Mouse (Mus musculus): ENCODE results near the gene Ifi206.
"Not testable (repeated sequence)": the region's sequence is repeated elsewhere in the genome, so short reads cannot be mapped to it uniquely, and the experiment has no call there.

The Ifi206 gene

GRCm38 (mm10) chr1:173490812-173491480 is at the start of gene Ifi206:
Ifi206 (minus strand) TSS chr1:173491041.
- DNase-seq (ENCODE audit: low spot score in 2 of 2): not testable (repeated sequence)

- not testable (repeated sequence) for DNase-seq (ENCODE audit: low spot score in 2 of 2)
Measured at GRCm38 (mm10) chr1:173535791-173536190, 45.0 kb upstream of the Ifi206 start, which contains the start of gene Ifi214. Ifi214 (minus strand) TSS chr1:173535957.

- DNase-seq (ENCODE audit: low spot score in 2 of 2): no peak
Measured at GRCm38 (mm10) chr1:173521452-173521851, 30.6 kb upstream of the Ifi206 start.

DNA sequence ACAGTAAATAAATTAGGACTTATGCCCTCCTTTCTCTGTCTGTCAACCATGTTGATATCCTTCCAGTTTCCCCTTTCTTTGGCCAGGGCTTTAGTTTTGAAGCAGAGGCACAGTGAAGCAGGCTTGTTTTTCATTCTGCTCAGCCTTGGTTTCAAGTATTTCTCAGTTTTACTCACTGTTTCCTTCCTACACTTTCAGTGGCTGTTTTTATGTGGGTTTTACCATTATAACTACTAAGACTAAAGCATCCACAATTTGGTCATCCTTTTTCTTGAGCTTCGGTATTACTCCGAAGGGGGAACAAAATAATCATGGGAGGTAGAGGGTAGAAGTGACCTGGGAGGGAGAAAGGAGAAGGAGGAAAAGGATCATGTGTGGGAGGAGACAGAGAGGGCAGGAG is 19.8 kb upstream of the Ifi206 start:
- not testable (repeated sequence) for DNase-seq (ENCODE audit: low spot score in 2 of 2)

DNA sequence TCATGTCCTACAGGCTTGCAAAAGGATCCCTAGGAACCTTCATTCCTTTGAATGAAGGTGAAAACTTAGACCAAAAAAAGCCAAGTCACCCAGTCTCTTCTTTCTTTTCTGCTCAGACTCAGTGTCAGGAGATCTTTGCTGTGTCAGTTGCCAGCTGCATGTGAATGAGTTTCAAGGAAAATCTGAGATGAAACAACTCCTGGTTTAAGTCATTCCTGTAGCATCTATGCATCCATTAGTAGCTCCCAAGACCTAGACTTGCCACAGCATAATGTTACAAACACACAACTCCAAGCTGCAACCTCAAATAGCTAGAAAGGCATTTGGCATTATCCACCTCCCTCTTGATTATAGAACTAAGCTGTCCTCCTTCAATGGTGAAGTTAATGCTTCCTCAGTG is 642 bp upstream of the Ifi206 start:
- DNase-seq (ENCODE audit: low spot score in 2 of 2): not testable (repeated sequence)

DNA sequence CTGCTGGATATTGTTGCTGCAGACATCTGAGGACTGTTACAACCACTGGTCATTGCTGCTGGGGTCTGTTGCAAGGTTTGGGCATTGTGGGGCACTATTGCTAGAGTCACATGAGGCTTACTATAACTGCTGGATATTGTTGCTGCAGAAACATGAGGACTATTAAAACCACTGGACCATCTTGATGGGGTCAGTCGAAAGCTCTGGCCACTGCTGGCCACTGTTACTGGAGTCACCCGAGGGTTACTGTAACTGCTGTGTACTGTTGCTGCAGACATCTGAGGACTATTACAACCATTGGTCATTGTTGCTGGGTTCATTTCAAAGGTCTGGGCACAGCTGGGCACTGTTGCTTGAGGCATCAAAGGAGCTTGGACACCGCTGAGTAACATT is 9.7 kb downstream of the Ifi206 start:
- not testable (repeated sequence) for DNase-seq (ENCODE audit: low spot score in 2 of 2)

GRCm38 (mm10) chr1:173480399-173481181 is 10.3 kb downstream of the Ifi206 start:
- DNase-seq (ENCODE audit: low spot score in 2 of 2): not testable (repeated sequence)

GRCm38 (mm10) chr1:173456761-173457160 is 34.1 kb downstream of the Ifi206 start:
- no peak for DNase-seq (ENCODE audit: low spot score in 2 of 2)

GRCm38 (mm10) chr1:173456139-173456754 is 34.6 kb downstream of the Ifi206 start:
- DNase-seq (ENCODE audit: low spot score in 2 of 2): peak in 1 of 2 experiments; percentile 10

DNA sequence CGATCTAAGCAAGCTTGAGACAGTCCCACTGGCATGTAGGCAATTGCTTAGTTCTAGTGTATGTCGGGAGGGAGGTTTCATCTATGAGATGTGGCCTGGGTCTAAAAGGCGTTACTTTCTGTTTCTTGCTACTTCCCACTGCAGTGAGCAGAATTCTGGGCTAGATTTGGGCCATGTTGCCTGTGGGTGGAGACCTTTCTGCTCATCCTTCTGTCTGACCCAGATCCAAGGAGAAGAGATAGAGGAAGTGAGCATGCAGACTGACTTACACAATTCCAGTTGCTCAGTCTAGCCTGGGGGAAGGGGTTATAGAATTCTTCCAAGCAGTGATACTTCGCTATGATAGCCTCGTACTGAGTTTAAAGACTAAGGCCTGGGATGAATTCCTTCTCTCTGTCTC is 39.2 kb downstream of the Ifi206 start:
- no peak for DNase-seq (ENCODE audit: low spot score in 2 of 2)

DNA sequence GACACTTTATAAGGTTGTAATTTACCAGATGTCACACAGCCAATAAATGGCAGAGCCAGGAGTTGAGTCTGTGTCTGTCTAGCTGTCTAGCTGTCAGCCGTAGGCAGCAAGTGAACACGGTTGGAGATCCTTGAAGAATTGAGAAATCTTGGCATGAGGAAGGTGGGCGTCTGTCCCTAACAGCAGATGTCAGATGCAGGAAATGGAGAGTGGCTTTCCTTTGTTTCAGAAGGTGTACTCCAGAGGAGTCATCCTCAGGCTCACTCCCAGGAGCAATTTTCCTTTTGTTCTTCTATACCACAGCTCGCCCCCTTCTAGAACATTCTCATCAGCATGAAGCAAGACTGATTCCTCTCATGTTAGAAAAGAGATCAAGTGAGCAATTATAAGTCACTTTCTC is 40.2 kb downstream of the Ifi206 start:
- no peak for DNase-seq (ENCODE audit: low spot score in 2 of 2)

- no peak for DNase-seq (ENCODE audit: low spot score in 2 of 2)
Measured at GRCm38 (mm10) chr1:173447067-173447466, 43.8 kb downstream of the Ifi206 start.

DNA sequence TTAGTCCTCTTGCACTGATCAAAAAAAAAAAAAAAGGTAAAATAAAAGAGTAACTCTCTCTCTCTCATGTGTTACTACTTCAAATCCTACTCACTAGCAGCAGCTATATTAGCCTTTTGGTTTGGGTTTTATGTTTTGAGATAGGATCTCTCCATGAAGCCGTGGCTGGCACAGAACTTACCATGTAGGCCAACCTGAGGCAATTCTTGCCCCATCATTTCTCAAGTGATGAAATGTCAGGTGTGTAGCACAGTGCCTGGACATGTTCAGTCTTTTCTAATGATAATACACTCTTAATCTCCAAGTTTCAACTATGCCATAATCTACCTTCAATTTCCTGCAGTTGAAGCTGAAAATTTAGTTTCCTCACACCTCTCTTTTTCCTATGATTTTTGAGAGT is 47.8 kb downstream of the Ifi206 start:
- DNase-seq (ENCODE audit: low spot score in 2 of 2): no peak

DNA sequence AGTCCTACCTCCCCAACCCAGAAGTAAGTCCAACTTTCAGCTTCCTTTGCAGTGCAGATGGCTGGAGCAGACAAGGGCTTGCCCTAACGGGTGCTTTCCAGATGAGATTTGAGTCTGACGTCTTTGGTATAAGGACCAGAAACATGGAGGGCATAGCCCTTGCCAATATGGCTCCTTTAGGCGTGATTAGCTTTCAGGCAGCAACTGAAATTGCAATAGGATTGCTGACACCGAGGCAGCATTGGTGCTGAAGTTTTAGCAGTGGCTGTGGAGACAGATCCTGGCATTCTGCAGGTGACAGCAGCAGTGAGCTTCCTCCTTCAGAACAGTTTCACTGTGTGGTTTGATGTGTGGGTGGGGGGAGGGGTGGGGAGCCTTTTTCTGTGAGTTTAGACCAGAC is 49.6 kb downstream of the Ifi206 start:
- DNase-seq (ENCODE audit: low spot score in 2 of 2): no peak

- DNase-seq (ENCODE audit: low spot score in 2 of 2): no peak
Measured at GRCm38 (mm10) chr1:173440681-173441080, 50.2 kb downstream of the Ifi206 start.

- no peak for DNase-seq (ENCODE audit: low spot score in 2 of 2)
Measured at GRCm38 (mm10) chr1:173437161-173437953, 53.5 kb downstream of the Ifi206 start.

DNA sequence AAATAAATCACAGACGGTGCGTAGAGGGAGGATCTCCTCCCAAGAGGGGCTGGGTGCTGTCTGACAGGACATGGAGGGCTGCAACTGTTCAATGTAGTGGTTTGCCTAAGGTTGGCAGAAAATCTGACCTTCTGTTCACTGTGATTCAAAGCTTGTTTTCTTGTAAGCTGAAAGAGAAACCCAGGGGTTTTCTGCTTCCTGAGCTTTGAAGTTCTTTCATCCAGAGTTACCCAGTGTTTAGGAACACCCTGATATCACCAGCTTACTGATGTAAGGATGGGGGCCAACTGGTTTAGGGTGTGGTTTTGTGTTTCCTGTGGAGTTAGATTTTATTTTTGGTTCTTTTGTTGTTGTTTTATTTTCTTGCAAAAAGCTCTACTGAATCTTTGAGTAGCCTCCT is 58.4 kb downstream of the Ifi206 start:
- DNase-seq (ENCODE audit: low spot score in 2 of 2): no peak

DNA sequence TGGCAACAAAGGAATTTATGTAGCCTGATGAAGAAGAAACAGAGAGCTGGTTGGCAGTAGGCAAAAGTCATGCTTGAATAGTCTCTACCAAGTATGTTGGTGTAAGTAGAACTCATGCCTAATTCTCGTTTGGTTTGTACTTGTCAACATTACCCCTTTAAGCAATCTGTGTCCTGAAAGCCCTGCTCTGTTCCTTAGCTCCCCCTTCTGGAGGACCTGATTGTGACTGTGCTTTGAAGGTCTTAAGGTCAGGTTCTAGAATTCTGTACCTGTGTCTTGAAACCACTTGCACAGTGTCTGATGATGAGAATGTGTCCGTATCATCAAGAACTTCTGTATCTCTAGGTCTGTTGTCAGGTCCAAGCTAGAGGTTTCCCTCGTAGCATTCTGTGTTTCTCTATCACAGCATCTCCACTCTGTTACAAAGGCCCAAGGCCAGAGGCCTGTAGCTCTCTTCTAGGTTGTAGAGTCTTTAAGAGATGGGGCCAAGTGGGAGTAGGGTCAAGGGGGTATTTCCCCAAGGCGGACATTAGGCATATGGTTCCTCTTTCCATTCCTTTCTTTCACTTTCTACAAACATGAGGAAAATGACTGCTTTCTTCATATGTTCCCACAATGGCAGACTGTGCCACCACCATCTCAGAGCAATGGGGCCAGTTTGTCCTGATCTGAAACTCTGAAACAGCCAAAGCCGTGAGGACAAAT is 60.7 kb downstream of the Ifi206 start:
- no peak for DNase-seq (ENCODE audit: low spot score in 2 of 2)

DNA sequence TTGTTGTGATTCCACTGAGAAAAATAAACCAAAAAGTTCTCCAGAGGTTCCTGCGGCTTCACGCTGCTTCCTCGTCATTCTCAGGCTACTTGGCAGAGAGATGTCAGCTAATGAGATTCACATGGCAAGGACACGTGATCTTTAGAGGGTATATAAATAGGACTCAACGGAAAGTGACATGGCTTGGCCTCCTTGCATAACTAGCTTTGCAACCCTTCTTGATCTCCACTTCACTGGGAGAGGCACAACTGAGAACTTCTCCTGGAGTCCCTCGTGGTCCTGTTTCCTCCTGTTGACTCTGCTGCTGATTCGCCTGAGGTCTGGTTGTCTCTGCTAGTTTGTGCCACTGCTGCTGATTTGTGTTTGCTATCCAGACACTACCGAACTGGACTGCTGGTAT is 63.5 kb downstream of the Ifi206 start:
- no peak for DNase-seq (ENCODE audit: low spot score in 2 of 2)

DNA sequence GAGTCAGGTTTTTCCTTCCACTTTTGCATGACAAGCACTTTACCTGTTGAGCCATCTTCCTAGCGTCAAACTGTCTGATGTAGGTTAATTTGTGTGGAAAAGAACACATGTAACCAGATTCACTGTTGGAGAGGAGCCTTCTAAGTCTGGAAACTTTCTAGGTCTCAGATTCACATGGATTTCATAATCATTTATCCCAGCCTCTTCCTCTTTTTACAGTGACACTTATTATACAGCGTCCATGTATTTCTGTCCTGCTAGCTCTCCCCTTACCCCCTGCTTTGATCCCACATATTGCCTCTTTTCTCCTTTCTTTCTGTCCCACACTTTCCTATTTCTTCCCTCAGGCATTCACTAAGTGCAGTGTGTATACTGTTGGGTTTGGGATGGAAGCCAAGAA is 64.5 kb downstream of the Ifi206 start:
- DNase-seq (ENCODE audit: low spot score in 2 of 2): no peak

- DNase-seq (ENCODE audit: low spot score in 2 of 2): no peak
Measured at GRCm38 (mm10) chr1:173420374-173420773, 70.5 kb downstream of the Ifi206 start.

All from cerebellum, postnatal 4 days (tissue).